Mouse (Mus musculus): Measurements from ENCODE around the gene Appl2. TPM values are rescaled to one million over a fixed set of nuclear protein-coding genes. Genes with fewer than 3 reads are reported as not detected.

The Appl2 gene
- total RNA-seq, 2 experiments from 2014 or later = 41.8 to 45.2 TPM

DNA sequence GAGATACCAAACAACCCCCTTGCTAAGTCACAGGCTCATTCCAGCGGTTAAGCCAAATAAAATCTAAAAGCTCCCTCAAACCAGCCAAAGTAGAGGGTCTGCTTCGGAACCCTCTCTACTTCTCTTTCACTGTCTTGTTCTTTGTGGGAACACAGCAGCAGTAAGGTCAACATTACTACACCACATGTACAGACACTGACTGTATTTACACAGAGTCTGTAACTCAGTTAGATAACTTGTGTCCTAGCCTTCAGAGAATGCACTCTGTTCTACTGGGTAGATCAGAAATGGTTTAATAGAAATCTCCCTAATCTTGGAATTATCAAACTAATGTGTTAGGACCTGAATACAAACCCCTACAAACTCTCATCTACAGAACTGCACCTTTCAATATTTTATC, 12.3 kb downstream of the Appl2 start:
- intact Hi-C loops (cut with DNase I) = no loop called here
- no peak for DNase-seq (ENCODE audit: low spot score in 2 of 2)

DNA sequence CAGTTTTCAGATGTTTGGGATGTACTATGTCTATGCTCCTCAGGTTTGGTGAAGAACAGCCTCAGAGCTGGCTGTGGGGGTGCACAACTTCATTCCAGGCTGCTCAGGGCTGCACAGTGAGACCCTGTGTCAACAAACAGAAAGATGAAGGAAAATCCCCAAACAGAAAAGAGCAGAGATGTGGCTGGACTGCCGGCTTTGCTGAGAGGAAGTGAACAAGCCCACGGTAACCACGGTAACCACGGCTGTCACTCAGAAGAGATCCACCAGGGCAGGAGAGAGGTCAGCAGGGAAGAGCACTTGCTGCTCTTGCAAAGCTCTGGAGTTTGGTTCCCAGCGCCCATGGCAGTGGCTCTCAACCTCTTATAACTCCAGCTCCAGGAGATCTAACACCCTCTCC, 14.1 kb downstream of the Appl2 start:
- intact Hi-C loops (cut with DNase I) = no loop called here
- no peak for DNase-seq (ENCODE audit: low spot score in 2 of 2)

- intact Hi-C loops (cut with DNase I) = no loop called here
- DNase-seq (ENCODE audit: low spot score in 2 of 2) = no peak
Measured at GRCm38 (mm10) chr10:83632806-83633374, 15.6 kb downstream of the Appl2 start.

GRCm38 (mm10) chr10:83631775-83632174, 16.8 kb downstream of the Appl2 start:
- DNase-seq (ENCODE audit: low spot score in 2 of 2) = no peak

GRCm38 (mm10) chr10:83630899-83631298, 17.6 kb downstream of the Appl2 start:
- intact Hi-C loops (cut with DNase I) = no loop called here
- peak; percentile 35 to 50 for DNase-seq (ENCODE audit: low spot score in 2 of 2)

More at GRCm38 (mm10) chr10:83631775-83632174, 16.8 kb downstream of the Appl2 start:
- intact Hi-C loops (cut with DNase I) = no loop called here

DNA sequence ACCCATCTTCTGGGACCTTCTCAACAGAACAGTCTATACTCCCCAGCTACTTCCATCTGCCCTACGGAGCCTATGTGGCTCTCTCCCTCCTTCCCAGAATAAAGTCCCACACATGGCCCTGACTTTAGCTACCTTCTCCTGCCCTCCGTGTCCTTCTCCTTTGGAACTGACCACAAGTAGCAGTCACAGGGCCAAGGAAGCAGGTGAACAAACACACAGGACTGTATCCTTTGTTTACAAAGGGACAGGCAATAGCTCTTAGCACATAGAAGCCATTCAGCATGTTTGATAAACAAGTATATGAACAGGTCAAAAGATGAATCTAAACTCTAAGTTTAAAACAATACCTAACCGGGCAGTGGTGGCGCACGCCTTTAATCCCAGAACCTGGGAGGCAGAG, 18.7 kb downstream of the Appl2 start:
- intact Hi-C loops (cut with DNase I) = no loop called here
- no peak for DNase-seq (ENCODE audit: low spot score in 2 of 2)

GRCm38 (mm10) chr10:83629190-83629781, 19.3 kb downstream of the Appl2 start:
- DNase-seq (ENCODE audit: low spot score in 2 of 2) = no peak
- intact Hi-C loops (cut with DNase I) = no loop called here

GRCm38 (mm10) chr10:83628241-83628640, 20.3 kb downstream of the Appl2 start:
- intact Hi-C loops (cut with DNase I) = no loop called here
- DNase-seq (ENCODE audit: low spot score in 2 of 2) = no peak

- intact Hi-C loops (cut with DNase I) = no loop called here
- DNase-seq (ENCODE audit: low spot score in 2 of 2) = no peak
Measured at GRCm38 (mm10) chr10:83627113-83627687, 21.3 kb downstream of the Appl2 start.

- DNase-seq (ENCODE audit: low spot score in 2 of 2) = no peak
- intact Hi-C loops (cut with DNase I) = no loop called here
Measured at GRCm38 (mm10) chr10:83624841-83625240, 23.7 kb downstream of the Appl2 start.

- intact Hi-C loops (cut with DNase I) = no loop called here
- DNase-seq (ENCODE audit: low spot score in 2 of 2) = no peak
Measured at GRCm38 (mm10) chr10:83624065-83624464, 24.5 kb downstream of the Appl2 start.

- intact Hi-C loops (cut with DNase I) = no loop called here
- no peak for DNase-seq (ENCODE audit: low spot score in 2 of 2)
Measured at GRCm38 (mm10) chr10:83620350-83621055, 28.0 kb downstream of the Appl2 start.

DNA sequence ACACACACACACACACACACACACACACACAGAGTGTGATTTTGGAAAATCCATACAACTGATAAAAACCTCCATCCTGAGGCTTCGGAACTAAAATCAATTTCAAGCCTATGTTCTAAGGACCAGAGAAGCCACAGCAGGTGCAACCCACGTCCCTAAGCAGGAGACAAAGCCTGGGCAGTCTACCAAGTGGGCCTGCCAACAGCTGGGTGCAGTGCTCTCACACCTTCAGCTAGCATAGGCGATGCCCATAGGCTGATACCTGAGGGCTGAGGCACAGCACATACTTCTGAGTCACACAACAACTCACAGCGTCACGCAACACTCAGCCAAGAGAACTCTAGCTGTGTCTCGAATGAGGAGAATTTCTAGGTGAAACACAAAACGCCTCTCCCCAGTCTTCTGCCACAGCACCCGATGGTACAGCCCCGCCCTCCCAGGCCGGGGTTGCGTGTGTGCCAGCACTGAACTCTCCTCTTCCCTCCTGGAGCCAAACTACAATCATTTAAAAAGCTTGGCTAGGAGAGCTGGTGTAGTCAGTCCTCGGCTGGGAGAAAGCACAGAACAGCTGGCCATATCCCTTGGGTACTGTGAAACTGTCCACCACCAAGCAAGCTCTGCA, 29.6 kb downstream of the Appl2 start:
- DNase-seq (ENCODE audit: low spot score in 2 of 2) = peak in 1 of 2 experiments; percentile 23
- intact Hi-C loops (cut with DNase I) = no loop called here

- DNase-seq (ENCODE audit: low spot score in 2 of 2) = no peak
- intact Hi-C loops (cut with DNase I) = no loop called here
Measured at GRCm38 (mm10) chr10:83617366-83617765, 31.2 kb downstream of the Appl2 start.

GRCm38 (mm10) chr10:83612648-83613215, 35.8 kb downstream of the Appl2 start:
- no peak for DNase-seq (ENCODE audit: low spot score in 2 of 2)
- intact Hi-C loops (cut with DNase I) = no loop called here

DNA sequence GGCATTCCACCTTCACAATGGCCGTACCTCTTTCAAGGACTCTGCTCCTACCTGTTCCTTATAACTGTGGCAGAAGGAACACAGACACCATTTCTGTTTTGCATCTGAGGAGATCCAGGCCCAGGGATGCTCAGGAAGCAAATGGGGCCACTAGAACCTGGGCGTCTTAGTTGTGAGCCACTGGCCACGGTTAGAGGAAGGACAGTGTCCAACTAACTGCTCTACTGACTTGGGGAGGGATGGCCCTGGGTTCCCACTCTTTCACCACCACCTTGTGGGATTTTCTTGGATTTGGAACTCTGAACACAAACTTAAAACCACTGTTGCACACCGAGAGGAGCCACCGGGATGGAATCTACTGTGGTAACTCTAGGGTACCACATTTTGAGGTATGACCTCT, 36.7 kb downstream of the Appl2 start:
- DNase-seq (ENCODE audit: low spot score in 2 of 2) = no peak
- intact Hi-C loops (cut with DNase I) = no loop called here

GRCm38 (mm10) chr10:83610518-83610917, 38.0 kb downstream of the Appl2 start:
- no peak for DNase-seq (ENCODE audit: low spot score in 2 of 2)
- intact Hi-C loops (cut with DNase I) = no loop called here

- DNase-seq (ENCODE audit: low spot score in 2 of 2) = no peak
- intact Hi-C loops (cut with DNase I) = no loop called here
Measured at GRCm38 (mm10) chr10:83608596-83608995, 39.9 kb downstream of the Appl2 start.

DNA sequence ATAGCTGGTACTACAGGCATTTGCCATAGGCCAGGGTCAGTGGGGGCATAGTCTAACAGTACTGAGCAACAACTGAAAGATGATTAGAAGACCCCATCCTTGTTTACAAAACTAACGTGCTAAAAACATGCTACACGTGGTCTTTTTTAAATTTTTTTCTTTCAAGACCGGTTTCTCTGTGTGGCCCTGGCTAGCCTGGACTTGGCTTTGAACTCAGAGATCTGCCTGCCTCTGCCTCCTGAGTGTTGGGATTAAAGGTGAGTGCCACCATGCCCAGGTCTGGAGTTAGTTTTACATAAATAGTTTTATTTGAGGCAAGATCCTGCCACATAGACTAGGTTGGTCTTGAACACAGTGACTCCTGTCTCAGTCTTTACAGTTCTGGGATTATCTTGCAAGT, 41.4 kb downstream of the Appl2 start:
- intact Hi-C loops (cut with DNase I) = no loop called here
- DNase-seq (ENCODE audit: low spot score in 2 of 2) = no peak

DNA sequence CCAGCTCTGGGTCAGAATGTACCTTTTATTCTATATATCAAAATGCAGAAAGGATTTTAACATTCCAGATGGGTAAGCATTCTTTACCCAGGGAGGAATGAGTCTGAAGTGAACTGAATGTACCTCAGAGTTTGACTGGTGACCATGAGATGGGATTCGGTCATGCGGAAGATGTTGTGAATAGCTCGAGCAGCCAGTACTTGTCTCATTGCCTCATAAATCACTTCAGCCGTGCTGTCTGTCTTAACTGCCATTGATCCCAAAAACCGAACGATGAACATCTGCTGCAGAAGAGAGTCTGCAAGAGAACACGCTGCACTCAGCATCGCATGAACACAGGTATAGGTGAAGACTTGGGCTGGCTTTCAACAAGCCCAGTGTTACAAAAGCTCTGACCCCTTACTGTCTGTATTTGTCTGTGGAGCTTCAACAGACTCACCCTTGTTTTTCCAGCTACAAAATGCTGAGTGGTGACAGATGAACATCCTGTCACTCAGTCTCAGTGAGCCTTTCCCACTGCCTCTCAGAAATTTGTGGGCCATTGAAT, 42.8 kb downstream of the Appl2 start:
- no peak for DNase-seq (ENCODE audit: low spot score in 2 of 2)
- intact Hi-C loops (cut with DNase I) = no loop called here
